Mouse (Mus musculus): ENCODE data around the gene Fdps. TPM values are rescaled to one million over a fixed set of nuclear protein-coding genes. Genes with fewer than 3 reads are reported as not detected.

Gene Fdps
- total and polyA plus RNA-seq, 2 experiments from 2014 or later: 72.8 to 131 TPM

DNA sequence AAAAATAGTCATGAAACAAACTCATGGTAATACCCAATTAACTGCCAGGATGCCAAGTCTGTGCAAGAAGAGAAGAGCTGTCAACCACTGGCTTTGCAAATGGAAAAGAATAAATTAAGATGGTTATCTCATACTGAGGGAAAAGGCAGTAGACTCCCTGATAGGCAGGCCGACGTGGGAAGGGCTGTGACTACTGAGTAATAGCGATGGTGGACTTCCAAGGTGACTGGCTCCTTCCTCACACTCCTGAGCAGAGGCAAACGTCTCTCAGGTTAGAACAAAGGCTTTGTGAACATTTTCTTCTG is 1.5 kb upstream of the Fdps start:
- TF ChIP-seq CTCF (IDR thresholded peaks at IDR 0.05; ENCODE audit: low read depth): no peak
- no peak for TF ChIP-seq EP300 (IDR thresholded peaks at IDR 0.05; ENCODE audit: low read depth)
- Histone ChIP-seq H3K36me3 (replicated peaks; ENCODE audit: control insufficient read depth, insufficient read depth, low read length) (peaks cover 6% of the 10 kb centered on the region), H3K9ac (replicated peaks; ENCODE audit: low read depth, low read length) (no peak overlapping the region), H3K4me1 (ENCODE audit: control insufficient read depth, insufficient read depth) (peaks cover 9% of the 10 kb centered on the region), H3K4me3 (ENCODE audit: low read depth, low read length) (no peak overlapping the region), H3K27me3 (ENCODE audit: control insufficient read depth, insufficient read depth, low read length) (no peaks in the 10 kb centered on the region), H3K4me2 (ENCODE audit: low read depth, low read length) (no peak overlapping the region), H3K9me3 (replicated peaks; ENCODE audit: control insufficient read depth, low read length) (no peaks in the 10 kb centered on the region), H3K27ac (ENCODE audit: low read depth) (no peak overlapping the region)
- DNase-seq (ENCODE audit: low spot score) (no peak), ATAC-seq (ENCODE audit: insufficient read depth, low read depth) (no peak)
- WGBS: 67% methylated on average over 4 of the region's 4 CpGs

DNA sequence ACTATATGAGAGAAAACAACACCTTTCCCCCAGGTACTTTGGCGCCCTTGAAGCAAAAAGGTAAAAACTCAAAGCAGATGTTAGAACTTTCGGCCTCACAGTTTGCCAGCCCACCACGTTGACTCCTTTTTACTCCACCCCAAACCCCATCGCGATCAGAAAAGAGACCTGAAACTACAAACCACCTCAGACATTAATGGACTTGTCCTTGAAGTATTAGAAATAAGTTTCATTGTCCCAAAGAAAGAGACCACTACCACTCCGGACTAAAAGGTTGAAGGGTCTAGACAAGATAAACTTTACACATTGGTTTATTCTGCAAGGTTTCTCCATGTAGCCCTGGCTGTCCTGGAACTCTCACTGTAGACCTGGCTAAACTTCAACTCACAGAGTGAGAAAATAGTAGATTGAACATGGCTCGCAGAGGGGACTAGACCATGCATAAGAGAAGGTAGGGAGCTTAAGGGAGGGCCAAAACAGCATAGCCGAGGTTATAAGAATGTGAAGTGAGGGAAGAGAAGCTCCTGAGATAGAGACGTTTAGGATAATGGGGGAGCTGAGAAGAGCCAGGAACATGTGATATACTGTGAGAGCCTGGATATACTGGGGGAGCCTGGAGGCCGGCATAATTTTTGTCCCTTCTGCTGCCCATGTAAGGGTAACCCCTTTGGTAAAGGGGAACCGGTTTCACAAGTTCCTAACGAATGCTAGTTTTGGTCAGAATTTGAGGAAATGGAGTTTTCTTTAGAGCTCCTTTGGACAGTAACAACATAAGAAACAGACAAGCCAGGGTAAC is 934 bp upstream of the Fdps start:
- Histone ChIP-seq H3K9me3 (replicated peaks; ENCODE audit: control insufficient read depth, low read length) (no peaks in the 10 kb centered on the region), H3K36me3 (replicated peaks; ENCODE audit: control insufficient read depth, insufficient read depth, low read length) (peaks cover 11% of the 10 kb centered on the region), H3K27ac (ENCODE audit: low read depth) (no peak overlapping the region), H3K4me1 (ENCODE audit: control insufficient read depth, insufficient read depth) (peaks cover 9% of the 10 kb centered on the region), H3K4me3 (ENCODE audit: low read depth, low read length) (peak overlapping the region; percentile 74), H3K27me3 (ENCODE audit: control insufficient read depth, insufficient read depth, low read length) (no peaks in the 10 kb centered on the region), H3K9ac (replicated peaks; ENCODE audit: low read depth, low read length) (no peak overlapping the region), H3K4me2 (ENCODE audit: low read depth, low read length) (peak overlapping the region; percentile 83)
- 59% methylated on average over 12 of the region's 12 CpGs for WGBS
- no peak for ATAC-seq (ENCODE audit: insufficient read depth, low read depth)
- TF ChIP-seq EP300 (IDR thresholded peaks at IDR 0.05; ENCODE audit: low read depth) (no peak), CTCF (IDR thresholded peaks at IDR 0.05; ENCODE audit: low read depth) (no peak)
- DNase-seq (ENCODE audit: low spot score): no peak

DNA sequence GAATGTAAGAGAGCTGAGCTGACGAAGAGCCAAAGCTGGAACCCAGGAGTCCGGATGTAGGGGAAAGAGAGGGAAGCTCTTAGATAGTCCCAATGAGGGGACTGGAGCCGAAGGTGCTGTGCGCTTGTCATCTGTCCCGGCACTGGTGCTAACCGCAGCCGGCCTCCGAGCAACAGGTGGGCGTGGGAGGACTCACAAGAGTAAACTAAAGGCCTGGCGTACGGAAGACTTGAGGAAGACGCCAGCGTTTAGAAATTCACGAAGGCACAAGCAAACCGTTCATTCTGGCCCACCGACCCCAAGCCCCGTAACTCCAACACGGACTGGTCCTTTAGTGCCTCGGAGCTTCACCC is 324 bp downstream of the Fdps start:
- TF ChIP-seq EP300 (IDR thresholded peaks at IDR 0.05; ENCODE audit: low read depth) (no peak), CTCF (IDR thresholded peaks at IDR 0.05; ENCODE audit: low read depth) (no peak)
- ATAC-seq (ENCODE audit: insufficient read depth, low read depth) (peak; percentile 12; the same call in 1 of the 2 replicates), DNase-seq (ENCODE audit: low spot score) (no peak)
- Histone ChIP-seq H3K4me1 (ENCODE audit: control insufficient read depth, insufficient read depth) (peaks cover 9% of the 10 kb centered on the region), H3K9ac (replicated peaks; ENCODE audit: low read depth, low read length) (peak overlapping the region; percentile 43), H3K9me3 (replicated peaks; ENCODE audit: control insufficient read depth, low read length) (no peaks in the 10 kb centered on the region), H3K4me3 (ENCODE audit: low read depth, low read length) (peak overlapping the region; percentile 74), H3K27me3 (ENCODE audit: control insufficient read depth, insufficient read depth, low read length) (no peaks in the 10 kb centered on the region), H3K4me2 (ENCODE audit: low read depth, low read length) (peak overlapping the region; percentile 83), H3K36me3 (replicated peaks; ENCODE audit: control insufficient read depth, insufficient read depth, low read length) (peaks cover 11% of the 10 kb centered on the region), H3K27ac (ENCODE audit: low read depth) (no peak overlapping the region)
- WGBS: 0% methylated on average over 19 of the region's 19 CpGs

DNA sequence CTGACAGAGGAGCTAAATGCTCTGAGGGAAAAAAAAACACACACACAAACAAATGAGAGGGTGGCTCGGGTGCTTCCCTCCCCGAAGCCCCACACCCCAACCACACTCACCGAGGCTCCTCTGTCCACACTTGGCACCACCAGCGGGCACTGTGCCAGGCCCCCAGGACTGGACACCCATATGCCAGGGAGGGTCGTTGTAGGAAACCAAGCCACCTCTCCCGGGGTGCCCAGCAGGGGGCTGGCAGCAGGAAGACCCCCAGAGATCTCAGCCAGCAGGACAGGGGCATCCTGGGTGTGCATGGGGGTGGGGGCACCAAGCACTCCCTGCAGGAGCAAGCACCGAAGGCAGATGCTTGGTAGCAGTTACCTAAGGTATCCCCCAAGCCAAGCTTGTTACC is 948 bp downstream of the Fdps start, which contains the start of gene Gm43738:
Gm43738 (minus strand) TSS at position 289 of the 400 bp plus-strand sequence.
- no peak within 1 kb of the TSS for H3K27ac ChIP-seq (ENCODE audit: low read depth)
- TF ChIP-seq EP300 (IDR thresholded peaks at IDR 0.05; ENCODE audit: low read depth) (no peak), CTCF (IDR thresholded peaks at IDR 0.05; ENCODE audit: low read depth) (no peak)
- H3K36me3 ChIP-seq (replicated peaks; ENCODE audit: control insufficient read depth, insufficient read depth, low read length): peaks cover 11% of the 10 kb centered on the region
- H3K9me3 ChIP-seq (replicated peaks; ENCODE audit: control insufficient read depth, low read length): no peaks in the 10 kb centered on the region
- peak within 1 kb of the TSS; percentile 74 for H3K4me3 ChIP-seq (ENCODE audit: low read depth, low read length)
- H3K4me2 ChIP-seq (ENCODE audit: low read depth, low read length): peak within 1 kb of the TSS; percentile 83
- H3K4me1 ChIP-seq (ENCODE audit: control insufficient read depth, insufficient read depth): peaks cover 9% of the 10 kb centered on the region
- DNase-seq (ENCODE audit: low spot score) (no peak), ATAC-seq (ENCODE audit: insufficient read depth, low read depth) (no peak)
- no peaks in the 10 kb centered on the region for H3K27me3 ChIP-seq (ENCODE audit: control insufficient read depth, insufficient read depth, low read length)
- H3K9ac ChIP-seq (replicated peaks; ENCODE audit: low read depth, low read length): peak within 1 kb of the TSS; percentile 43
- 37% methylated on average over 7 of the region's 7 CpGs for WGBS

DNA sequence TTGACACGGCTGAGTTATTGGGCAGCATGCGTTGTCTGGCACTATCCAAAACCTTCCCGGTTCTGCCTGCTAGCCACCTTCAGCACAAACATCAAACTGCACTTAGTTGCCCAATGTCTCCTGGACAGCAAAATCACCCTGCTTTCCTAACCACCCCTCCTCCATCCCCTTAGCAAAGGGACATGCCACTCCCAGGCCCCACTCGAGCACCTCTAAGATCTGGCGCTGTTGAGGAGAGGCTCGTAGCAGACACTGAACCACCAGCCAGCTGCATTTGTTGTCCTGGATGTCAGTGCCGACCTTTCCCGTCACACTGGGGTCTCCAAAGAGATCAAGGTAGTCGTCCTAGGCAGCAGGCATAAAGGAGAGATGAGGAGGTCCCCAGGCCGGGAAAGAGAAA is 7.7 kb downstream of the Fdps start:
- DNase-seq (ENCODE audit: low spot score) (no peak), ATAC-seq (ENCODE audit: insufficient read depth, low read depth) (no peak)
- Histone ChIP-seq H3K9ac (replicated peaks; ENCODE audit: low read depth, low read length) (no peak overlapping the region), H3K27ac (ENCODE audit: low read depth) (no peak overlapping the region), H3K4me2 (ENCODE audit: low read depth, low read length) (no peak overlapping the region), H3K4me3 (ENCODE audit: low read depth, low read length) (no peak overlapping the region), H3K9me3 (replicated peaks; ENCODE audit: control insufficient read depth, low read length) (no peaks in the 10 kb centered on the region), H3K27me3 (ENCODE audit: control insufficient read depth, insufficient read depth, low read length) (peaks cover 27% of the 10 kb centered on the region), H3K36me3 (replicated peaks; ENCODE audit: control insufficient read depth, insufficient read depth, low read length) (peaks cover 22% of the 10 kb centered on the region), H3K4me1 (ENCODE audit: control insufficient read depth, insufficient read depth) (0 out of 2 replicates have a peak, but pooled peaks cover 4% of the 10 kb centered on the region)
- no peak for TF ChIP-seq CTCF (IDR thresholded peaks at IDR 0.05; ENCODE audit: low read depth)
- no peak for TF ChIP-seq EP300 (IDR thresholded peaks at IDR 0.05; ENCODE audit: low read depth)
- WGBS: 87% methylated on average over 10 of the region's 10 CpGs

All from heart, postnatal 0 days (tissue).